Mouse (Mus musculus): ENCODE measurements around the gene Col1a2.

Gene Col1a2

GRCm38 (mm10) chr6:4521031-4521430 is 16.4 kb downstream of the Col1a2 start:
- no peak for DNase-seq (ENCODE audit: low read depth, low spot score)

DNA sequence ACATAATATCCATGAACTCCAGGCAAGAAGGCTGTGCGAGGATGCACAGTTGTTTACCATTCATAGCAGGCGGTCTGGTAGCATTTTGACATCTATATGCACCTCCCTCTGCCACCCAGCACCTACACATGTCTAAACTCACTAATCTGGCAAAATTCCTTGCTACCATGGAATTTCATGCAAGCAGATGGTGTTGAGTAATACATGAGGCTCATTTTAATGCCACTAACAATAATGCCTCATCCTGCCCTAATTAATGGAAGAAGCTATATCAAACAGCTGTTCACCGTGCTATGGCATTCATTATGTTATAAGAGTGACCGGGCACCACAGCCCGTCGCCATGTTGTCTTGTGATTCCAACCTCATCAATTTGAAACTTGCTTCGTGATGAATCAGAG is 23.8 kb downstream of the Col1a2 start:
- no peak for DNase-seq (ENCODE audit: low read depth, low spot score)

- DNase-seq (ENCODE audit: low read depth, low spot score), result no peak
Observed at GRCm38 (mm10) chr6:4530986-4531385, 26.4 kb downstream of the Col1a2 start.

- DNase-seq (ENCODE audit: low read depth, low spot score), result no peak
Observed at GRCm38 (mm10) chr6:4532898-4533297, 28.3 kb downstream of the Col1a2 start.

DNA sequence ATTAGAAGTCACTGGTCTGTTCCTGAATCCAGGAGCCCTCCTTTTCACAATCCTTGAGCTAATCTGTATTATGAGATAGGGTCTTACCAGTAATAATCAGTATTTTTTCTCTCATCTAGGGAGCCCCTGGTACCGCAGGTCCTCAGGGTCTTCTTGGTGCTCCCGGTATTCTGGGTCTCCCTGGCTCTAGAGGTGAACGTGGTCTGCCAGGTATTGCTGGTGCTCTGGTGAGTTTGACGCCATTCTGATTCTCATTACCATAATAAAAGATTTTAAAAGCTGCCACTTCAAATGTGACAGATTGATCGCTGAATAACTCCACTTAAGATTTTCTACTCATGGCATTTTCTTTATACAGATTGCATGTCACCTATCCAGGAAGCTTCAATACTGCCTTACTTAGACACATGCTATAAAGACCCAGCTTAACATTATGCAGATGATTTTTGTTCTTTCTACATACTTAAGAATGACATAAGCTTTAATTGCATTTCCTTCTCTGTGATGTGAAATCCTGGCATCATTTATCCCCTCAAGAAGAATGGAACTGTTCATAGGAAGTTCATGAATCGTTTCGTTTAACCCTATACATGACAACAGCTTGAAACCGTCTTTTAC is 30.0 kb downstream of the Col1a2 start:
- DNase-seq (ENCODE audit: low read depth, low spot score), result no peak

DNA sequence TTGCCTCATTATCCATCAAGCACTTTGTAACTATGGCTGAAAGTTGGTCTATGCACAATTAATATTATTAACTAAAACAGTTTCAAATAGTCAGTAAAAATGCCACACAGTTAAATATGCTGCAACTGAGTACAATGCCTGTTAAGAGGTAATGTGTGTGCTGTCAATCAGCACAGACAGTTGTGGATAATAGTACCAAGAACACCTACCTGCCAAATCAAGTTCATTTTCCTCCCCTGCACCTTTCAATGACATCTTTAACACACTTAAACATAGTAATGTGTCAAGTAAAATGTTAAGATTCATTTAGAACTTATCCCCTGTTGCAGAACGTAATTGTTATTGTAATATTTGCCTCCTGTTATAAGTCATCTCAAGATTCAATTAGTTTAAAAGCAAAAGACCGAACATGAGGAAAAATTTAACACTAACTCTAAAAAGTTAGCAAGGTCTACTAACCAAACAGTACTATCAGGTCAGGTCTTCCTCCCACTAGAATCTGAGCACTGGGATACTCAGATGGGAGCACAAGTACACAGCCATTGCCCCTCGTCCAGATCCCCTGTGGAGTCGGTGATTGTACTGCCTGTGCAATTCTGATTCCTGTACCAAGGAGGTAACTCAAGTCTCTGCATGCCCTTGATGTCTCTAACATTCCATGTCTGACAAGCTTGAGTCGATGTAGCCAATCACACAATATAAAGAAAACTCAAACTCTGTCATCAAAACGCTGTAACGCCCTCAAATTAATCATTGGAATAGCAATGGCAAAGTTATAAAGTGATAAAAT is 37.5 kb downstream of the Col1a2 start:
- no peak for DNase-seq (ENCODE audit: low read depth, low spot score)

DNA sequence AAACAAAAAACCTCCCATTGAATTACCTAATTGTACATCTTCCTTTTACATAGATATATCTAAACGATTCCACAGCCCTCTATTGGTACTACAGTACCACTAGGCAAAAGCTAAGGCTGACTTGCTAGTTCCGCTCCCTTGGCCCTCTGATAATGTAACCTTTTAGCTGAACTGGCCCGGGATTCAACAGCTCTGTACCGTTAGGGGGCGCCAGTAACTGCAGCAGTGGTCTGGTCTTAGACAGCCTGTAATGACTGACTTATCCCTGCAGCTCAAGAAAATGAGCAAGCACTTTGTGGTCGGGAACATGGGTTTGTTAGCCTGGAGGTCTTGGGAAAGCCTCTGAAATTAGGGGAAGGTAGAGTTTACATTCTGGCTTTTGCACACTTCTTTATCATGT is 39.9 kb downstream of the Col1a2 start:
- DNase-seq (ENCODE audit: low read depth, low spot score), result no peak

GRCm38 (mm10) chr6:4545727-4546126 is 41.1 kb downstream of the Col1a2 start:
- DNase-seq (ENCODE audit: low read depth, low spot score), result no peak

- no peak for DNase-seq (ENCODE audit: low read depth, low spot score)
Observed at GRCm38 (mm10) chr6:4548894-4549293, 44.3 kb downstream of the Col1a2 start.

DNA sequence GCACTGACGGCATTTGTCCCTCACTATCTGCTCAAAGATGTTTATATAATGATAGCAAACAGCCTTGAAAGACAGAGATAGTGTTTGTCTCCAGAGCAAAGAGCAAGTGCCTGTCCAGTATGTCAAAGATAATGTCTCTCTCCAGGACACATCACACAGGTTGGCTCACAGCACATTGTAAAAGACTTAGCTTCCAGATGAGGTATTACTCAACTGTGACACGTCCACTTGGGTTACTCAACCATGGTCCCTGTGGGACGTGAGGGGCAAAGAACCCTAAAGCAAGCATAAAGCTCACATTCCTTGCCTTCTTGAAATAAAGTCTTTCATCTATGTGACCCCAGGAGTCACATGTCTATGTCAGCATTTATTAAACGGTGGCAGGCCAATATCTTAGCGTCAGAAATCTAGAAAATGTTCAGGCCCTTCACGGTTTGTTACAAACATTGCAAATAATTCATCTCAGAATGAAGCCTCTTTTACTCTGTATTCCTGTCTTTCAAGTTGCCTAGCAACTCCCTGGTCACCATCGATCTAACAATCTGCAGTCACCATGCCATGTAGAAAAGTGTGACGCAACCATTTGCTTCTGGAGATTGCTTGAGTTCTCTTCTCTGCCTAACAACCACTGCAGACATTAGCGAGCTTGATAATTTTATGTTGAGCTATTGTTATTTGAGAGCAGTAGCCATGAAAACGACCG is 45.4 kb downstream of the Col1a2 start:
- DNase-seq (ENCODE audit: low read depth, low spot score), result no peak

DNA sequence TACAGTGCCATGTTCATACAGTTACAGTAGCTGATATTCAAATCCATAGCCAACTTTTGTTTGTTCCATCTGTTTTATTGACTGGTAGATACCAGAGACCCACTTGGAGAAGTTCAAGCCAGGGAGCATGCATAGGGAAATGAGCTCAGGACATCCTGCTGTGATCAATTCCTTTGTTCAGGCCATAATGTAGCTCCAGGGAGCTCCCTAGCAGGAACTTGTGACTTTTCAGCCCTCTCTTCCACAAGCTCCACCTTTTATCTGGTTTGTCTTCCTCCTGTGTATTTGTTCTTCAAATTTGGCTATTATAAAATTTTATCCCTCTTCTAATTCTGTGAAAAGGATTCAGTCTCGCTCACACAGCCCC is 45.9 kb downstream of the Col1a2 start:
- no peak for DNase-seq (ENCODE audit: low read depth, low spot score)

GRCm38 (mm10) chr6:4555366-4555765 is 50.8 kb downstream of the Col1a2 start:
- no peak for DNase-seq (ENCODE audit: low read depth, low spot score)

- DNase-seq (ENCODE audit: low read depth, low spot score), result no peak
Observed at GRCm38 (mm10) chr6:4557086-4557485, 52.5 kb downstream of the Col1a2 start.

DNA sequence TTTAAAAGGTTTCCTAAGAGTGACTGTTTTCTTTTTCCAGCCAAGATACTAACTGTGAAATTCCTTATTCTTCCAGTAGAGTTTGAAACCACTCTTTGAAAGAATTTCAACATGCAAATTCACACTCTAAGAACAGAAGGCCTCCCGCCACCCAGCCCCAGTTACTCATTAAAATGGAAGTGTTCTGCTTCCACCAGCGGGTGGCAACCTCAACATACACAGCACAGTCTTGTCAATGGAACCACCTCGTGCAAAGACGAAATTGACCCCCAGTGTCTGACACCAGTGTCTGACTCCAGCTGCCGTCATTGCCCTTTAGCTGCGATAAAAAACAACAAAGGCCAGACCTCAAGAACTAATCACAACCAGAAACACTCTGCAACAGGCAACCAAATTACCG is 53.1 kb downstream of the Col1a2 start:
- no peak for DNase-seq (ENCODE audit: low read depth, low spot score)

- DNase-seq (ENCODE audit: low read depth, low spot score), result no peak
Observed at GRCm38 (mm10) chr6:4561156-4561555, 56.5 kb downstream of the Col1a2 start.

GRCm38 (mm10) chr6:4561621-4562020 is 57.0 kb downstream of the Col1a2 start:
- DNase-seq (ENCODE audit: low read depth, low spot score), result no peak

GRCm38 (mm10) chr6:4562401-4562800 is 57.8 kb downstream of the Col1a2 start:
- DNase-seq (ENCODE audit: low read depth, low spot score), result no peak

DNA sequence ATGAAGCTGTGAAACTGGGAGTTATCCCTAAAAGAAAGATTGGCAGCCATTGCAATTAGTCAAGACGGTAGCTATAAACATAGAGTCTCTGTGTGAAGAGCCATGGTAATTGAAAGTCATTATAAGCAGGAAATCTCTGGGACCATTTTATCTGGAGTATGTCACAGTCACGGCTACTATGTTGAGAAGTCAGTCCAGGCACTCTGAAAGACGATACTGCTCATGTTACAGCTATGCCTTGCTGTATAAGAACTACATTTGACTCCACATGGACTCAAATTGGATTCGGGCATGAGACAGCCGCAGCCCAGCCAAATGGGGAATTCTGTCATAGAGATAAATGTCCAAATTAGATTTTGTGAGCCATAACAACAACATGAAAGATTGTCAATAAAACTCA is 58.9 kb downstream of the Col1a2 start:
- no peak for DNase-seq (ENCODE audit: low read depth, low spot score)

DNA sequence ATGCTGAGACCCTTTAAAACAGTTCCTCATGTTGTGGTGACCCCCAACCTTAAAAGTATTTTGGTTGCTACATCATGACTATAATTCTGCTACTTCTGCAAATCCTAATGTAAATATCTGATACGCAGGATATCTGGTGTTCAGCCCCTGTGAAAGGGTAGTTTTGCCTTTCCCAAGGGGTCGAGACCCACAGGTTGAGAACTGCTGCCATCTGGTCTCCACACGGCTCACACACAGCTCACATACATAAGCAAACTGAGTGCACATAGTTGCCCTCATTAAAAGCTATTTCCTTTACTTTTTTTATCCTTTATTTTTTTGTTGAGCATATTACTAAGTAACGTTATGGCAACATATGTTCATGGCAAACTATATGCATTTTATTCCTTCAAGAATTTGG is 65.8 kb downstream of the Col1a2 start:
- DNase-seq (ENCODE audit: low read depth, low spot score), result no peak

GRCm38 (mm10) chr6:4577756-4578155 is 73.1 kb downstream of the Col1a2 start:
- DNase-seq (ENCODE audit: low read depth, low spot score), result no peak

DNA sequence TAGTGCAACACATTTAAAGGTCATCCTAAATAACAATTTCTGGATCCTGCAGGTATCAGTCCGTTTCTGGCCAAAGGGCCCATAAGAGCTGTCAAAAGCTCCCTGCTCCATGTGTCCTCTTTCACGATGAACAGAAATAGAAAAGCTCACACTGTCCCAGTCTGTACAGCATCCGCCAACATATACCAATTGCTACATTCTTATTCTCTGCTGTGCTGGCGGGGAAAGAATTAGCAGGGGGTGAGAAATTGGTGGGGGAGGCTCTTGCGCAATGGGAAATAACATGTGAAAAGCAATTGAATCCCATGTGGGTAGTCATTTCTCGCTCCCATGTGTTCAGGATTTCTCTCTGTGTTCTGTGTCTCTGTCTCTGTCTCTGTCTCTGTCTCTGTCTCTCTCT is 73.7 kb downstream of the Col1a2 start:
- no peak for DNase-seq (ENCODE audit: low read depth, low spot score)

- DNase-seq (ENCODE audit: low read depth, low spot score), result no peak
Observed at GRCm38 (mm10) chr6:4579620-4580019, 75.0 kb downstream of the Col1a2 start.

GRCm38 (mm10) chr6:4583485-4583884 is 78.9 kb downstream of the Col1a2 start:
- DNase-seq (ENCODE audit: low read depth, low spot score), result no peak

All from brain, embryonic 18.5 days (tissue).